Mouse (Mus musculus): ENCODE results near the gene Timmdc1.

DNA sequence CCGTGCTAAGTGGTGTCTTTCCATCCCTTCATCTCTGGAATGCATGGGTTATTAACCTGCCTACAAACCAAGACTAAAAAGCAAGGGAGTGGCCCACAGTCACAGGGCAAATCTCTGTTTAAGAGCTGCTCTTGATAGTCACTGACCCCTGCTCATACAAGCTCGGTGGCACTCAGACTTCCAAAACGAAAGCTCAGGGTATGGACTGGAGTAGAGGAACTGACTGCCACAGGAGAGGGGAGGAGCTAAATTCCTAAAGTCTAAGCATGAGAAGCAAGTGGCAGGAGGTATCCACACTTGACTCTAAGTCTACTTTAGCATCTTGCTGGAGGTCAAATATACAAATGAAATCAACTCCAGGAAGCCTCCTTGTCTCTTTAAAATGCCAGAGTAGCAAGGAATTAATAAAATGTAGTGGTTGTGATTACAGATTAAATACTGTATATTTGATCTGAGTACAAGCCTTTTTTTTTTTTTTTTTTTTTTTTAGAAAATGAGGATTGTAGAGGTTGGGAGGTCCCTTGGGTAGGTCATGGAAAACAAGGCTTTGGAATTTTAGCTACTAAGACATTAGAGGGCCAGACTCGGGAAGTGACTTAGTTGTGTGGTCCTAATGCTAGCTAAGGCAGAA, 46.7 kb downstream of the Timmdc1 start:
- TF ChIP-seq CTCF (IDR thresholded peaks at IDR 0.05) (no peak), POLR2A (IDR thresholded peaks at IDR 0.05; ENCODE audit: insufficient read depth, low read depth, low read length) (no peak)
